Comparison of ENCODE assay signal across 8 mouse cellular contexts in genomic region chr11:5902390-5902789, GRCm38 (mm10). TPM values are rescaled to one million over a fixed set of nuclear protein-coding genes. Genes with fewer than 3 reads are reported as not detected.
DNase-seq lines count a peak whose midpoint lies in the region; ATAC-seq and TF ChIP-seq lines count a peak whose summit lies in the region.

No protein-coding gene starts in this region.

- no peak for ATAC-seq in cerebellum, adult (ENCODE audit: insufficient number of reproducible peaks, low FRiP score, low TSS enrichment)
- ATAC-seq in lung, postnatal 0 days: peak; percentile 30
- 0 out of 2 replicates have a peak, but pooled peaks have one; percentile 7 for ATAC-seq in limb, embryonic 14.5 days (ENCODE audit: low FRiP score, low read depth)
- peak; percentile 5; the same call in 1 of the 2 replicates for ATAC-seq in stomach, embryonic 16.5 days (ENCODE audit: insufficient read depth, low FRiP score)

- peak overlapping the region; percentile 23 for H3K4me3 ChIP-seq in cerebellum, adult 2 months (replicated peaks; ENCODE audit: insufficient read depth, low read depth, low read length)
- 0 out of 2 replicates have a peak overlapping the region, but pooled peaks have one; percentile 17 for H3K4me3 ChIP-seq in lung, postnatal 0 days (ENCODE audit: low read depth, low read length)
- H3K4me3 ChIP-seq in limb, embryonic 14.5 days (replicated peaks; ENCODE audit: low read length): peak overlapping the region; percentile 46
- peak overlapping the region; percentile 39 for H3K4me3 ChIP-seq in stomach, embryonic 16.5 days (replicated peaks; ENCODE audit: low read length)

- 35% methylated on average over 6 of the region's 6 CpGs for WGBS in cerebellum, adult 2 months
- WGBS in lung, postnatal 0 days: 24% methylated on average over 6 of the region's 6 CpGs
- WGBS in limb, embryonic 14.5 days: 14% methylated on average over 6 of the region's 6 CpGs
- 18% methylated on average over 6 of the region's 6 CpGs for WGBS in stomach, embryonic 16.5 days

- no peak overlapping the region for H3K27ac ChIP-seq in cerebellum, adult 2 months (ENCODE audit: insufficient read depth, low read length)
- no peak overlapping the region for H3K27ac ChIP-seq in lung, postnatal 0 days (ENCODE audit: low read length)
- no peak overlapping the region for H3K27ac ChIP-seq in limb, embryonic 14.5 days (replicated peaks; ENCODE audit: low read depth, low read length)
- 0 out of 2 replicates have a peak overlapping the region, but pooled peaks have one; percentile 24 for H3K27ac ChIP-seq in stomach, embryonic 16.5 days (ENCODE audit: low read length)

- peak overlapping the region; percentile 51 for H3K4me2 ChIP-seq in lung, postnatal 0 days (replicated peaks; ENCODE audit: low read depth, low read length)
- H3K4me2 ChIP-seq in limb, embryonic 14.5 days (replicated peaks; ENCODE audit: low read depth, low read length, severe bottlenecking): peak overlapping the region; percentile 80
- H3K4me2 ChIP-seq in stomach, embryonic 16.5 days (ENCODE audit: low read depth, low read length): peak overlapping the region; percentile 56

- no peak for TF ChIP-seq EP300 in lung, postnatal 0 days (IDR thresholded peaks at IDR 0.05)

- H3K9me3 ChIP-seq in lung, postnatal 0 days (ENCODE audit: low read length): no peaks in the 10 kb centered on the region
- H3K9me3 ChIP-seq in limb, embryonic 14.5 days (ENCODE audit: control insufficient read depth, low read length): no peaks in the 10 kb centered on the region
- no peaks in the 10 kb centered on the region for H3K9me3 ChIP-seq in stomach, embryonic 16.5 days (replicated peaks; ENCODE audit: control insufficient read depth, low read length)

- H3K9ac ChIP-seq in lung, postnatal 0 days (replicated peaks; ENCODE audit: low read depth): no peak overlapping the region
- H3K9ac ChIP-seq in limb, embryonic 14.5 days (ENCODE audit: low read depth, low read length, severe bottlenecking): peak overlapping the region; percentile 54
- peak overlapping the region; percentile 58 for H3K9ac ChIP-seq in stomach, embryonic 16.5 days (ENCODE audit: low read length)

- no peak for TF ChIP-seq POLR2A in cerebellum, adult 2 months (IDR thresholded peaks at IDR 0.05; ENCODE audit: borderline replicate concordance, insufficient read depth, low read length)
- TF ChIP-seq POLR2A in limb, embryonic 14.5 days (IDR thresholded peaks at IDR 0.05; ENCODE audit: borderline replicate concordance, extremely low read depth, insufficient read depth, insufficient read length): no peak

- H3K4me1 ChIP-seq in cerebellum, adult 2 months (ENCODE audit: control insufficient read depth, insufficient read depth, low read length): peaks cover 8% of the 10 kb centered on the region; the same call in 1 of the 2 replicates
- H3K4me1 ChIP-seq in lung, postnatal 0 days (ENCODE audit: insufficient read depth, low read depth, low read length): peaks cover 7% of the 10 kb centered on the region; the same call in 1 of the 2 replicates
- H3K4me1 ChIP-seq in limb, embryonic 14.5 days (ENCODE audit: control insufficient read depth, insufficient read depth, low read length): peaks cover 18% of the 10 kb centered on the region
- peaks cover 25% of the 10 kb centered on the region for H3K4me1 ChIP-seq in stomach, embryonic 16.5 days (ENCODE audit: control insufficient read depth, insufficient read depth, low read length)

- no peak for DNase-seq in cerebellum, adult 2 months
- DNase-seq in lung, postnatal 0 days (ENCODE audit: low spot score): peak; percentile 37
- DNase-seq in lung, postnatal 4 days: no peak
- DNase-seq in limb, embryonic 14.5 days (ENCODE audit: low spot score): no peak
- DNase-seq in kidney, postnatal 10 days: no peak
- DNase-seq in urinary bladder, postnatal 36 days (ENCODE audit: low spot score in 2 of 2): no peak

- TF ChIP-seq CTCF in cerebellum, adult 2 months (IDR thresholded peaks at IDR 0.05; ENCODE audit: borderline replicate concordance, insufficient read depth, low read depth, low read length): no peak
- no peak for TF ChIP-seq CTCF in lung, postnatal 0 days (IDR thresholded peaks at IDR 0.05)

- H3K27me3 ChIP-seq in cerebellum, adult 2 months (ENCODE audit: control insufficient read depth, insufficient read depth, low read length): no peaks in the 10 kb centered on the region
- no peaks in the 10 kb centered on the region for H3K27me3 ChIP-seq in lung, postnatal 0 days (replicated peaks; ENCODE audit: insufficient read depth, low read length)
- peaks cover 7% of the 10 kb centered on the region; the same call in 1 of the 2 replicates for H3K27me3 ChIP-seq in limb, embryonic 14.5 days (ENCODE audit: control insufficient read depth, insufficient read depth, low read length)
- H3K27me3 ChIP-seq in stomach, embryonic 16.5 days (ENCODE audit: control insufficient read depth, insufficient read depth, low read length): no peaks in the 10 kb centered on the region

- no peaks in the 10 kb centered on the region for H3K36me3 ChIP-seq in lung, postnatal 0 days (ENCODE audit: insufficient read depth, low read length)
- no peaks in the 10 kb centered on the region for H3K36me3 ChIP-seq in limb, embryonic 14.5 days (ENCODE audit: control insufficient read depth, insufficient read depth, low read length)
- no peaks in the 10 kb centered on the region for H3K36me3 ChIP-seq in stomach, embryonic 16.5 days (ENCODE audit: control insufficient read depth, insufficient read depth, low read length)

RNA-seq across cellular contexts. Expression of gene Myl7, which starts 3.8 kb away (rescaled TPM):
- not detected in 2 replicates for polyA plus RNA-seq in cerebellum, adult 2 months (2012; rRNA removed)
- polyA plus RNA-seq in lung, postnatal 0 days (2015; fragmentation: Nextera tagmentation; extraction: Ambion mirVana): 327 and 405 TPM in 2 replicates
- polyA plus RNA-seq in limb, embryonic 14.5 days (2012; rRNA removed): 0.19 and 0.36 TPM in 2 replicates
- polyA plus RNA-seq in limb, embryonic 14.5 days (2014; fragmentation: Nextera tagmentation; extraction: Ambion mirVana): 0.92 and 1.00 TPM in 2 replicates
- 32.4 and 43.0 TPM in 2 replicates for polyA plus RNA-seq in stomach, embryonic 16.5 days (2015; fragmentation: Nextera tagmentation; extraction: Ambion mirVana)

RNA-seq across cellular contexts. Expression of gene Pold2, which starts 24.3 kb away (rescaled TPM):
- 47.4 and 55.0 TPM in 2 replicates for polyA plus RNA-seq in cerebellum, adult 2 months (2012; rRNA removed)
- polyA plus RNA-seq in lung, postnatal 0 days (2015; fragmentation: Nextera tagmentation; extraction: Ambion mirVana): 30.1 and 34.1 TPM in 2 replicates
- 158 and 206 TPM in 2 replicates for polyA plus RNA-seq in limb, embryonic 14.5 days (2012; rRNA removed)
- polyA plus RNA-seq in limb, embryonic 14.5 days (2014; fragmentation: Nextera tagmentation; extraction: Ambion mirVana): 95.7 and 95.8 TPM in 2 replicates
- 112 and 116 TPM in 2 replicates for polyA plus RNA-seq in stomach, embryonic 16.5 days (2015; fragmentation: Nextera tagmentation; extraction: Ambion mirVana)

RNA-seq across cellular contexts. Expression of gene Aebp1, which starts 40.6 kb away (rescaled TPM):
- polyA plus RNA-seq in cerebellum, adult 2 months (2012; rRNA removed): 10.3 and 13.2 TPM in 2 replicates
- polyA plus RNA-seq in lung, postnatal 0 days (2015; fragmentation: Nextera tagmentation; extraction: Ambion mirVana): 21.8 and 22.3 TPM in 2 replicates
- 60.6 and 70.9 TPM in 2 replicates for polyA plus RNA-seq in limb, embryonic 14.5 days (2012; rRNA removed)
- 51.7 and 53.7 TPM in 2 replicates for polyA plus RNA-seq in limb, embryonic 14.5 days (2014; fragmentation: Nextera tagmentation; extraction: Ambion mirVana)
- polyA plus RNA-seq in stomach, embryonic 16.5 days (2015; fragmentation: Nextera tagmentation; extraction: Ambion mirVana): 50.6 and 56.1 TPM in 2 replicates

RNA-seq across cellular contexts. Expression of gene Gck, which starts 47.5 kb away (rescaled TPM):
- polyA plus RNA-seq in cerebellum, adult 2 months (2012; rRNA removed): 0.74 and 1.1 TPM in 2 replicates
- polyA plus RNA-seq in lung, postnatal 0 days (2015; fragmentation: Nextera tagmentation; extraction: Ambion mirVana): 1.2 and 2.1 TPM in 2 replicates
- polyA plus RNA-seq in limb, embryonic 14.5 days (2012; rRNA removed): 0.83 and 1.7 TPM in 2 replicates
- polyA plus RNA-seq in limb, embryonic 14.5 days (2014; fragmentation: Nextera tagmentation; extraction: Ambion mirVana): 0.74 and 2.6 TPM in 2 replicates
- polyA plus RNA-seq in stomach, embryonic 16.5 days (2015; fragmentation: Nextera tagmentation; extraction: Ambion mirVana): 3.5 and 3.6 TPM in 2 replicates

RNA-seq across cellular contexts. Expression of gene Ykt6, which starts 53.1 kb away (rescaled TPM):
- polyA plus RNA-seq in cerebellum, adult 2 months (2012; rRNA removed): 54.2 and 54.9 TPM in 2 replicates
- polyA plus RNA-seq in lung, postnatal 0 days (2015; fragmentation: Nextera tagmentation; extraction: Ambion mirVana): 40.2 and 40.9 TPM in 2 replicates
- polyA plus RNA-seq in limb, embryonic 14.5 days (2012; rRNA removed): 79.0 and 81.0 TPM in 2 replicates
- polyA plus RNA-seq in limb, embryonic 14.5 days (2014; fragmentation: Nextera tagmentation; extraction: Ambion mirVana): 33.2 and 34.8 TPM in 2 replicates
- 56.2 and 58.1 TPM in 2 replicates for polyA plus RNA-seq in stomach, embryonic 16.5 days (2015; fragmentation: Nextera tagmentation; extraction: Ambion mirVana)

Comparison
In these comparisons a context has a peak if more than half of its experiments do, and no peak if none do; other contexts are left out.
1. RNA of gene Myl7, which starts 3.8 kb away (polyA plus RNA-seq): 327 to 405 TPM in lung, postnatal 0 days and 32.4 to 43.0 TPM in stomach, embryonic 16.5 days; 0.19 to 1.00 TPM in limb, embryonic 14.5 days and not detected in cerebellum, adult 2 months; every median in the first group is over 10 times any median in the second.
2. Peak in every context shown above with its lines, with median percentiles within 50 percentile points of each other: H3K4me3 ChIP-seq and H3K4me2 ChIP-seq.